Mouse (Mus musculus) G1E (cell line): Measurements from ENCODE around the gene Elovl6. TPM values are rescaled to one million over a fixed set of nuclear protein-coding genes. Genes with fewer than 3 reads are reported as not detected.
A peak's percentile ranks its signal among the peaks of the same experiment; 100 is the strongest.

Experiments
- ATAC-seq: 2 replicates; pipeline ENCODE4 v1.8.0; 2016; ENCODE audit warnings: mild to moderate bottlenecking; ENCODE audit not compliant: insufficient number of reproducible peaks, poor library complexity, low FRiP score, severe bottlenecking; ENCODE audit errors: extremely low read depth
- DNase-seq: peaks from one replicate; pipeline ENCODE4 v3.0.0; 2012; ENCODE audit warnings: low spot score
- H3K27me3 ChIP-seq: 2 replicates; pipeline ENCODE4 v1.6.1; 2012; ENCODE audit warnings: mild to moderate bottlenecking, low read length, inconsistent platforms; ENCODE audit not compliant: insufficient read depth
- H3K36me3 ChIP-seq: replicated peaks from 2 replicates; pipeline ENCODE3; 2012; ENCODE audit warnings: mild to moderate bottlenecking, inconsistent platforms
- H3K4me1 ChIP-seq: 2 replicates; pipeline ENCODE4 v1.6.1; 2012; ENCODE audit warnings: low read depth, low read length, inconsistent platforms, mixed read lengths; ENCODE audit not compliant: insufficient read depth
- H3K4me3 ChIP-seq: 2 replicates; pipeline ENCODE4 v1.5.1; 2012; ENCODE audit warnings: low read depth, mild to moderate bottlenecking, inconsistent platforms, low read length, moderate library complexity, mixed read lengths
- H3K9me3 ChIP-seq: replicated peaks from 2 replicates; pipeline ENCODE4 v1.6.1; 2012; ENCODE audit warnings: inconsistent platforms
- CTCF ChIP-seq: IDR thresholded peaks from 2 replicates; pipeline ENCODE4 v1.5.1; 2012; ENCODE audit warnings: low read depth, low read length, inconsistent platforms, mixed read lengths
- GATA1 ChIP-seq: IDR thresholded peaks from 2 replicates; pipeline ENCODE4 v1.6.1; 2012; ENCODE audit warnings: borderline replicate concordance, low read length, inconsistent platforms, mixed read lengths
- GATA2 ChIP-seq: IDR thresholded peaks from 2 replicates; pipeline ENCODE4 v1.6.1; 2012; ENCODE audit warnings: low read depth, low read length, inconsistent platforms, borderline replicate concordance
- POLR2AphosphoS5 ChIP-seq: IDR thresholded peaks from 2 replicates; pipeline ENCODE4 v1.6.1; 2012; ENCODE audit warnings: low read depth, low read length, inconsistent platforms; ENCODE audit not compliant: insufficient replicate concordance
- TAL1 ChIP-seq: conservative IDR thresholded peaks from 2 replicates; pipeline ENCODE4 v1.6.1; 2012; ENCODE audit warnings: low read depth, low read length, inconsistent platforms, mixed read lengths
- polyA plus RNA-seq: library from polyadenylated mRNA; stranded (reverse); fragments of >175 nt; gene quantifications from 2 replicates; pipeline ENCODE4 v1.2.3, GENCODE M21; 2012
- total RNA-seq, 2 experiments: library from RNA; stranded (forward) in 1 of 2; stranded (reverse) in 1 of 2; fragments of 200-1000 nt in 1 of 2; fragments of >200 nt in 1 of 2; fragmentation: Nextera tagmentation in 1 of 2; gene quantifications; 2 replicates each; pipeline ENCODE4 v1.2.3; 2014 to 2017

The Elovl6 gene
- total and polyA plus RNA-seq, 3 experiments = 2.3 to 20.4 (median 20.4) TPM

DNA sequence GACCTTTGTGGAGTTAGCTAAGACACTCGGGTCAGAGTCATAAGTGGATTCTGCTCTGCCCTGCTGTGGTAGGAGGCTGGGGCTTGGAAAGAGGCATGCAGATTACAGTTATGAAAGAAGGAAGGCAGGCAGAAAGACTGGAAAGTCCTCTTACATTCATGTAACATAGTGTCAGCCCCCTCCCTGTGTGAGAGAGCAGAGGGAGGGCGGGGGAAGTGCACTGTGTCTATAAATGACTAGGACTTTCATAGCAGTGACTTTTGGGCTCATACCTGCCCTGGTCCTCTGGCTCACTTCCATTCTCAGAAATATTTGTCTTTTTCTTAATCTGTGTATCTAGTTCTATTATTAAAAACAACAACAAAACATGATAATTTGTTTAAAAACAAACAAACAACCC lies 33.9 kb downstream of the Elovl6 start:
- Histone ChIP-seq H3K9me3 (no peaks in the 10 kb centered on the region; the same call in 1 of the 2 replicates), H3K4me3 (no peak overlapping the region), H3K4me1 (peaks cover 18% of the 10 kb centered on the region), H3K27me3 (no peaks in the 10 kb centered on the region), H3K36me3 (peaks cover 57% of the 10 kb centered on the region)
- DNase-seq (no peak), ATAC-seq (peak; percentile 12; the same call in 1 of the 2 replicates)
- TF ChIP-seq CTCF = no peak
- no peak for TF ChIP-seq GATA1
- no peak for TF ChIP-seq GATA2
- TF ChIP-seq TAL1 = no peak
- no peak for TF ChIP-seq POLR2AphosphoS5

DNA sequence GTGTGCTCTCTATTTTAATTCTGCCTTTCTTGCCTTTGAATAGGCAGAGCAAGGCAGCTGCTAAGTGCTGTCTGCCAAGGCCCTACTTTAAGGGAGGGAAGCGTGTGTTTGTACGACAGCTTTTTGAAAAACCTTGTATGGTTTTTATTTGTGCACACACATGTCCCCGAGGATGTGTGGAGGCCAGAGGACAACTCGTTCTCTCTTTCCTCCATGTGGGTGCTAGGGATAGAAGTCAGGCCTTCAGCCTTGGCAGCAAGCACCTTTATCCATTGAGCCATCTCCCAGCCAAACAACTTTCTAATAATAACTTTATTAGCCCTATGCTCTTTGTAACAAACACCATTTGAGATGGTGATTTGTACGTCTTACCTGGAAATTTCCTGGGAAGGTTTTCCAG lies 34.7 kb downstream of the Elovl6 start:
- Histone ChIP-seq H3K36me3 (peaks cover 58% of the 10 kb centered on the region), H3K4me1 (peaks cover 15% of the 10 kb centered on the region), H3K27me3 (no peaks in the 10 kb centered on the region), H3K4me3 (no peak overlapping the region), H3K9me3 (no peaks in the 10 kb centered on the region; the same call in 1 of the 2 replicates)
- ATAC-seq = no peak
- TF ChIP-seq GATA2 = no peak
- TF ChIP-seq GATA1 = no peak
- no peak for DNase-seq

DNA sequence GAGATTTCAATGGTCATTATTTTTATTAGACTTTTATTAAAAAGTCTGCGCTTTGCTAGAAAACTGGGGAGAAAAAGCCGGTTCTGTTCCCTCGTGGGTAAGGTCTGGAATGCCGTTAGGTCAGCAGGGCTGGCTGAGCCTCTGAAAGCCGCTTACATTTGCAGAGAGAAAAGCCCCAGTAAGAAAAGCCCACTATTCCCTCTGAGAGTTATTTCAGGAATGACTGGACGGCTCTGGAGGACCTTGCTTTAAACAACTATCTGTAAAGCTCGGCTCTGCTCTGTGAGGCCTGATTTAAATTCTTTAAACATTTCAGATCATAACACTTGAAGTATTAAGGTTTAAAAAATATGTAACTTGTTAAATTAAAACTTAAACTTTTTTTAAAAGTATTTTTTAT lies 36.4 kb downstream of the Elovl6 start:
- ATAC-seq = no peak
- no peaks in the 10 kb centered on the region; the same call in 1 of the 2 replicates for H3K9me3 ChIP-seq
- DNase-seq = no peak
- no peaks in the 10 kb centered on the region for H3K27me3 ChIP-seq
- H3K4me1 ChIP-seq = peaks cover 19% of the 10 kb centered on the region
- H3K36me3 ChIP-seq = peaks cover 65% of the 10 kb centered on the region
- TF ChIP-seq POLR2AphosphoS5 (no peak), GATA2 (no peak), TAL1 (no peak), CTCF (no peak), GATA1 (no peak)
- no peak overlapping the region for H3K4me3 ChIP-seq

DNA sequence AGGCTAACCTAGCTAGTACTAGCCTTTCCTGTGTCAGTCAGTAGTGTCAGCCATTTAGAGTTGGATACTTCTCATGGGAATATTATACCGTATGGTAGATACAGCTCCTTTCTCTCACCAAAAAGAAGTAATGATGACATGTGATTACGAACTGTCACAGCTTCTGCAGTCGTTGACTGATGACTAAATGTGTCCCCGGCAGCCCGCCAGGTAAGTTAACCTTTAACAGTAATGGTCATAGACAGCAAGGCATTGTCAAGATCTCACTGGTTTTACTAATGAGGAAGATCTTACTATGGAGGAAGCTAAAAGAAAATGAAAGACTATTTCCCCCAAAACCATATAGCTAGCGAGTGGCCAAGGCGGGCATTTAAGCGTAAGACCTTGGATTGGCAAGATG lies 38.8 kb downstream of the Elovl6 start:
- no peak for DNase-seq
- Histone ChIP-seq H3K27me3 (no peaks in the 10 kb centered on the region), H3K4me1 (peaks cover 14% of the 10 kb centered on the region), H3K4me3 (no peak overlapping the region), H3K36me3 (peaks cover 75% of the 10 kb centered on the region), H3K9me3 (no peaks in the 10 kb centered on the region)
- TF ChIP-seq GATA2 (no peak), GATA1 (no peak), POLR2AphosphoS5 (no peak), TAL1 (no peak), CTCF (no peak)
- ATAC-seq = no peak

DNA sequence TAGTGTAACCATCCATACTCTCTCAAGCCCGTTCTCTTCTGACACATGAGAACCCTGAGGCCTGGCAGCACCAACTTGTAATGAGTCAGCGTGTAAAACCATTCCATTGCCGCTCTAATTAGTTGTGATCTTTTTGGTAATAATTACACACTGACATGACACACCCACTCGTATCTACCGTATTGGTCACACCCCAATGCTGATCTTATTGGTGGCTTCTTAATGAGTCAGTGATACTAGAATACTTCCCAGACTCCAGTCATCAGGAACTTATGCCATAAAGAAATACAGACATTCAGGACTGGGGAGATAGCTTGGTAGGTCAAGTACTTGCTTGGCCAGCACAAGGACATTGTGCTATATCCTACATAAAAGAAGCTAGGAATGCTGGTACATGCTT lies 39.5 kb downstream of the Elovl6 start:
- no peak for DNase-seq
- H3K36me3 ChIP-seq = peaks cover 76% of the 10 kb centered on the region
- H3K9me3 ChIP-seq = no peaks in the 10 kb centered on the region
- peaks cover 9% of the 10 kb centered on the region for H3K4me1 ChIP-seq
- no peak overlapping the region for H3K4me3 ChIP-seq
- TF ChIP-seq GATA1 = no peak
- no peak for TF ChIP-seq TAL1
- no peak for TF ChIP-seq POLR2AphosphoS5
- TF ChIP-seq GATA2 = no peak
- no peak for TF ChIP-seq CTCF
- ATAC-seq = no peak
- H3K27me3 ChIP-seq = no peaks in the 10 kb centered on the region

- ATAC-seq = no peak
- H3K4me1 ChIP-seq = peaks cover 9% of the 10 kb centered on the region
- no peak for DNase-seq
- peaks cover 75% of the 10 kb centered on the region for H3K36me3 ChIP-seq
- TF ChIP-seq GATA2 (no peak), CTCF (no peak), GATA1 (no peak)
- no peaks in the 10 kb centered on the region for H3K27me3 ChIP-seq
- no peaks in the 10 kb centered on the region for H3K9me3 ChIP-seq
- no peak overlapping the region for H3K4me3 ChIP-seq
These were observed 40.8 kb downstream of the Elovl6 start for GRCm38 (mm10) chr3:129572959-129573358.

DNA sequence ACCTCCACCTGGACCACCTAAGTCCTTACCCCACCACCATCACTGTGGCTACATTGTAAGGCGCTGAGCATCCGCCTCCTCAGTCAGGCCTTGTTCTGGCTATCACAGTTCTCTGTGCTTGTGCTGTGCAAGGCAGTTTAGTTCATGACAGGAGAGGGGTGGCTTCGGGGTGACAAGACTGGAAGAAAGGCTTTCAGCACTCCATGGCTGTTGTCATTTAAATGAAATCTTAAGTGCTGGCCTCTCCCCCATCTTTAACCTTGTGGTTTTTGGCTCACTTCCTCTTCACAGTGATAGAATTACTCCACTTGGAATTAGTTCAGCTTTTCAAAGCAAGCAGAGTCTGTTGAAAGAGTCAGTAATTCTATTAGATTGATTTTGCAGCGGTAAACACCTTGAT lies 41.5 kb downstream of the Elovl6 start:
- Histone ChIP-seq H3K36me3 (peaks cover 74% of the 10 kb centered on the region), H3K4me3 (no peak overlapping the region), H3K27me3 (no peaks in the 10 kb centered on the region), H3K9me3 (no peaks in the 10 kb centered on the region), H3K4me1 (peaks cover 9% of the 10 kb centered on the region)
- peak; percentile 22; the same call in 1 of the 2 replicates for ATAC-seq
- no peak for DNase-seq
- TF ChIP-seq POLR2AphosphoS5 (no peak), GATA1 (no peak), TAL1 (no peak), CTCF (no peak), GATA2 (no peak)
